Mouse (Mus musculus) gonadal fat pad, adult 2 months (tissue): ENCODE data around the gene Lcn3. TPM values are rescaled to one million over a fixed set of nuclear protein-coding genes. Genes with fewer than 3 reads are reported as not detected.

Source experiments
- polyA plus RNA-seq: library from polyadenylated mRNA; depleted of rRNA; stranded (reverse); fragments of >200 nt; gene quantifications from 2 replicates; pipeline ENCODE4 v1.2.3, GENCODE M21; 2012; rRNA removed

Lcn3 gene
- polyA plus RNA-seq, 1 experiment, result not detected

Other genes starting within 250 kb of the Lcn3 start
- gene Traf2, start 218.6 kb upstream of the Lcn3 start, polyA plus RNA-seq, result 13.7 and 17.0 TPM in 2 replicates
- gene Edf1, start 207.7 kb upstream of the Lcn3 start, polyA plus RNA-seq, result 115 and 139 TPM in 2 replicates
- 8.0 and 13.4 TPM in 2 replicates for gene Mamdc4, start 190.7 kb upstream of the Lcn3 start, polyA plus RNA-seq
- 57.5 and 83.3 TPM in 2 replicates for gene Phpt1, start 190.3 kb upstream of the Lcn3 start, polyA plus RNA-seq
- 1.4 and 2.0 TPM in 2 replicates for gene Ajm1, start 183.8 kb upstream of the Lcn3 start, polyA plus RNA-seq
- 58.5 and 65.8 TPM in 2 replicates for gene Rabl6, start 157.0 kb upstream of the Lcn3 start, polyA plus RNA-seq
- gene Ccdc183, start 147.9 kb upstream of the Lcn3 start, polyA plus RNA-seq, result 1.0 and 1.6 TPM in 2 replicates
- gene Tmem141, start 143.6 kb upstream of the Lcn3 start, polyA plus RNA-seq, result 72.5 and 74.2 TPM in 2 replicates
- gene Fcna, start 137.5 kb upstream of the Lcn3 start, polyA plus RNA-seq, result 18.2 and 19.1 TPM in 2 replicates
- gene Lcn8, start 112.4 kb upstream of the Lcn3 start, polyA plus RNA-seq, result 4,084 and 9,522 TPM in 2 replicates
- 3,609 and 5,181 TPM in 2 replicates for gene Lcn5, start 107.6 kb upstream of the Lcn3 start, polyA plus RNA-seq
- 342 and 466 TPM in 2 replicates for gene Lcn6, start 88.8 kb upstream of the Lcn3 start, polyA plus RNA-seq
- 996 and 1,118 TPM in 2 replicates for gene Lcn10, start 82.8 kb upstream of the Lcn3 start, polyA plus RNA-seq
- 25.9 and 27.0 TPM in 2 replicates for gene Obp2a, start 65.5 kb upstream of the Lcn3 start, polyA plus RNA-seq
- gene Bmyc, start 58.8 kb upstream of the Lcn3 start, polyA plus RNA-seq, result 208 and 344 TPM in 2 replicates
- gene Obp2b, start 28.6 kb upstream of the Lcn3 start, polyA plus RNA-seq, result 0.19 and 0.22 TPM in 2 replicates
- 0.38 and 0.53 TPM in 2 replicates for gene Lcn11, start 11.4 kb downstream of the Lcn3 start, polyA plus RNA-seq
- gene Gm13539, start 16.7 kb downstream of the Lcn3 start, polyA plus RNA-seq, result not detected in 2 replicates
- gene Glt6d1, start 50.3 kb downstream of the Lcn3 start, polyA plus RNA-seq, result 0.36 and 0.76 TPM in 2 replicates
- gene Lcn9, start 57.6 kb downstream of the Lcn3 start, polyA plus RNA-seq, result 2,439 and 2,836 TPM in 2 replicates
- gene Sohlh1, start 81.7 kb downstream of the Lcn3 start, polyA plus RNA-seq, result 0.13 and 0.16 TPM in 2 replicates
- gene Kcnt1, start 98.2 kb downstream of the Lcn3 start, polyA plus RNA-seq, result 14.6 and 26.8 TPM in 2 replicates
- gene Camsap1, start 217.7 kb downstream of the Lcn3 start, polyA plus RNA-seq, result 13.0 and 17.7 TPM in 2 replicates